Mouse (Mus musculus) thymus, adult 18-20 months (tissue): ENCODE results near the gene Dnajc25.

ENCODE experiments used
- DNase-seq, 2 experiments: peaks; one replicate each; pipeline ENCODE4 v3.0.0; 2022; ENCODE audit warnings: mixed read lengths in 2 of 2

The Dnajc25 gene

GRCm38 (mm10) chr4:59006211-59006610, 11.3 kb downstream of the Dnajc25 start:
- no peak for DNase-seq

GRCm38 (mm10) chr4:59007016-59007415, 12.2 kb downstream of the Dnajc25 start:
- no peak for DNase-seq

DNA sequence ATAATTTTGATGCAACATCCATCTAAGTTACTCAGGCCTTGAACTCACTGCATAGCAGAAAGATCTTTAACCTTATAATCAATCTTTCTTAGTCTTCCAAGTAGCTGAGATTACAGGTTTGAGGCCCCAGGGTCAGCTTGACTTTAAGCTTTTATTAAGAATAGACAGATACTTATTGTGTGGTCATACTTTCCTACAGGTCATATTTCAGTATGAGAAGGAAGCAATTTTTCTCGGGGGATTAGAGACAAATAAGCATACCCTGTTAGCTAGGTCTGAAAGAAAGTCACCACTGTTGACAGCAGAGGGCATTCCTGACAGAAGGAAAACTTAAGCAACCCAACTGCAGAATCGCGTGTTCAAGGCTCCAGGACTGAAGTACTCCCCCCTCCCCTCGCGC, 13.1 kb downstream of the Dnajc25 start:
- DNase-seq = no peak

GRCm38 (mm10) chr4:59009186-59009585, 14.3 kb downstream of the Dnajc25 start:
- no peak for DNase-seq

DNA sequence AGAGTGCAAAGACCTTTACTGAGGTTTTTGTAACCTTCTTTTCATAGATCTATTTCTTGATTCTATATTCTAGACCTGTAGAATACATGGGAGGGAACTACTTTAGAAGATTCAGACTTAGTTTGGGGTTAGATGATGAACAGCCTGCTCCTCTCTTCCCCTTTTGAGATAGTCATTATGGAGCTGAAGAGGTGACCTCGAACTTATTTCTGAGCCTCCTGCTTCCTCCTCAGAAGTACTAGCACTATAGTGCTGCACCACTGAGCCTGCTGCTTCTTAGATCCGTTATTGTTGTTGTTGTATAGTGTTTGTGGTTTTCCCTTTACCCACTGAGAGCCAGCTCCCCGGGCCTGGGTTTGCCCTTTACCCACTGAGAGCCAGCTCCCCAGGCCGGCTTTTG, 14.8 kb downstream of the Dnajc25 start:
- DNase-seq = no peak

DNA sequence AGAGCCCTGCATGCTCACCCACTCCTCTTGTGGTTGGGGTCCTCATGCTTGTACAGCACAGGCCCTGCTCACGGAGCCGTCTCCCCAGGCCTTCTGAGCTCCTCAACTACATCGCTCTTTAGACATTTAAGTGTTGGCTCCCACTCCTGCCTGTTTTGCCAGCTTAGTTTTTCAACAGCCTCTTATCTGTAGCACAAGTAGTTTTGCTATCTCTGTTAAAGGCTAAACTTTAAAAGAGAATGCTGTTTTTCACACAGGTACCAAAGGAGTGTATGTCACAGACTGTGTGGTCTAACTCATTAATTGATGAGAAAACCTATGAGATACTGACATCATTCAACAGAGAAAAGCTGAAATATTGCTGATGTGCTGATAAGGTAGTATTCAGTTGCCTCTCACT, 16.6 kb downstream of the Dnajc25 start:
- no peak for DNase-seq

GRCm38 (mm10) chr4:59015181-59015580, 20.3 kb downstream of the Dnajc25 start:
- DNase-seq = no peak

DNA sequence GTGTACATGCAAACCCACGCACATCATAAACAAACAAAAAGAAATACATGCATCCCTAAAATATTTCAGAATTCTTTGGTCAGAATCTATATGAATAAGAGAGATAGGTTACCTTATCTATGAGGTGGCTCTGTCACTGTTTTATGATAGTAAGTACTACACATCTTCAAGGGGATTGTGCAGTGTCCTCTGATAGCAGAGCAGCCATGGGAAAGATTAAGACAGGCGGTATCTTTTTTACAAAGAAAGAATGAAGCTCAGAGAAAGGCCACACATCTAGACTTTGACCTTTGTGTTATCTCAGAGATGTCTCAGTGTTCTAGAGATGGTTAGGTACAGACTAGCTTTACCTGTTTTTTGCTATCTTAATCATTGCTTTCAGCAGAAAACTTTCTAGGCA, 22.1 kb downstream of the Dnajc25 start:
- DNase-seq = no peak

- DNase-seq = peak in 1 of 2 experiments; percentile 13
Observed at GRCm38 (mm10) chr4:59034325-59034917, 39.6 kb downstream of the Dnajc25 start.

DNA sequence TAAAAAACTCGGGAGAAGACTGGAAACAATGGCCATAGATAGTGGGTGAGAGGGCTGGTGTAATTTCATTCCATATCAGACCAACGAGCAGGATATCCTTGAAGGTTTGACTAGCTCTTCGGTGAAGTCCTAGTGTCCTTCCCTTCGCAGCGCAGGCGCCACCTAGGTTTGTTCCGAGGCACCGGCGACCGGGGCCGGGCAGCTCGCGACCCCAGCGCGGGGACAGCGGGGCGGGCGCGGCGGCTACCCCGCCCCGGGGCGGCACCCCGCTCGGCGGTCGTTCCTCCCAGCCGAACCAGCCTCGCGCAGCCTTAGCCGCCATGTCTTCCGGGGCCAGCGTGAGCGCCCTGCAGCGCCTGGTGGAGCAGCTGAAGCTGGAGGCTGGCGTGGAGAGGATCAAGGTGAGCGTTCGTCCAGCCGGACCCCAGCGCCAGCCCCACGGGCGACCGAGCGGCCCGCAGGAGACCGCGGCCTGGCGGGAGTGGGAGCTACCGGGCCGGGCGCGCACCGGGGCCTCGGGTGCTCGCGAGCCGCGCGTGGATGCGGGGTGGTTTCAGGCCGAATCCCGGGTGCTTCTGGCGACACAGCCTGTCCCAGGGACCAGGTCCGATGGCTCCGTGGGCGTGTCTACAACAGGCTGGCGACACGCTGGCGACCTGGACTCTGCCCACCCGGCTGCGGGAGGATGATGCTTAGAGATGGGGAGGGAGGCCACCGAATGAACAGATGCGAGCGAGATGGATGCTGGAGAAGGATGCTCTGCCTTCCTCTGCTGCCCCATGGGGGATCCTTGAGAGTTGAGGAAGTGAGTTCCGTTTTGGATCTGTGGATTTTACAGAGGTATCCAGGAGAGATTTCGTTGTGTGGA, 40.3 kb downstream of the Dnajc25 start, which contains the start of gene Gng10:
Gng10 (plus strand) TSS at position 171 of the 868 bp plus-strand sequence.
- peak; percentile 54 to 55 for DNase-seq

DNA sequence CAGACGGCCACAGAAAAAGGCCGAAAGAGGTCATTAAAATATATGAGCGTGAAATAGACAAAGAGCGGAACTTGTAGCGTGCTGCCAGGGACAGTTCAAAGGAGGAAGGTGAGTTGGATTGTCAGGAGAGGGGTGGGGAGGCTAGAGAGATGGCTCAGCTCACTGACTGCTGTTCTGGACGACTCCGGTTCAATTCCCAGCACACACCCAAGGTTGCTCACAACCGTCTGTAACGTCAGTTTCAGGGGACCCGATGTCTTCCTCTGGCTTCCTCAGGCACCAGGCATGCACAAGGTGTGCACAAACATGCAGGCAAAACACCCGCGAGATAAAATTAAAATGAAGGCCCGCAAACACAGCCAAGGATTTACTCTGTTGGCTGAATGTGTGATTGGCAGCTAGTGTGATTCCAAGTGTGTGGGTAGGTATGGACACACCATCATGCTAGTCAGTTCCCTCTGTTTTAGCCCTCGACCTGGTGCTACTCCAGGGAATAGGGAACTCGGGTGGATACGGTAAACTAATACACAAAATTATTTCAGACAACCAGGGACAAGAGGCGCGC, 41.0 kb downstream of the Dnajc25 start:
- no peak for DNase-seq

DNA sequence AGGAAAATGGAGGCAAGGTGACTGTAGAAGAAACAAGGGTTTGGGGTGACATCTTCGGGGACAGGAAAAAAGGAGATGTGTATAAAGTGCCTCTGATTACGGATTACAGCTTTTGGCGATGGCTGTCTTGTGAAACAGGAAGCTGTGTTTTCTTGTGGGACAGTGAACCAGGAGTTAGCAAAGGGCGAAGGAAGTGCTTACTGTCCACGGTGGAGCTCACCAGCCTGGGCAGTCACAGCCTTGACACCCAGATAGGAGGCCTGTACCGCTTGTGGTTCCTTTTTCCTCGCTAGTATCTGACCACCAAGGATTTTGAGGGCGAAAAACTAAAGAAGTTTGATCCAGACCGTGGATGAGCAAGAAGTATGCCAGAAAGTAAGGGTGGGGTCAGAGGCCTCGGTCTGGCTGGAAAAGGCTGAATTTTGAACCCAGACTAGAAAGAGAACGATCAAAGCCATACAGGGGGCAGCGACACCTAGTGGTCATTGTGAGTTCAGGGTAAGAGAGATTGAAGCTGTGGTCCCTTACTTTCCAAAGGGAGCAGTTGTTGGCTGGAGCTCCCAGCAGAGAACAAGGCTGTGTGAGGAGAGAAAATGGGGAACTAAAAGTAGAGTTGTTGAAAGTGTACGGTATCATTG, 41.7 kb downstream of the Dnajc25 start:
- peak; percentile 31 to 63 for DNase-seq

- DNase-seq = no peak
Observed at GRCm38 (mm10) chr4:59037525-59037924, 42.7 kb downstream of the Dnajc25 start.

DNA sequence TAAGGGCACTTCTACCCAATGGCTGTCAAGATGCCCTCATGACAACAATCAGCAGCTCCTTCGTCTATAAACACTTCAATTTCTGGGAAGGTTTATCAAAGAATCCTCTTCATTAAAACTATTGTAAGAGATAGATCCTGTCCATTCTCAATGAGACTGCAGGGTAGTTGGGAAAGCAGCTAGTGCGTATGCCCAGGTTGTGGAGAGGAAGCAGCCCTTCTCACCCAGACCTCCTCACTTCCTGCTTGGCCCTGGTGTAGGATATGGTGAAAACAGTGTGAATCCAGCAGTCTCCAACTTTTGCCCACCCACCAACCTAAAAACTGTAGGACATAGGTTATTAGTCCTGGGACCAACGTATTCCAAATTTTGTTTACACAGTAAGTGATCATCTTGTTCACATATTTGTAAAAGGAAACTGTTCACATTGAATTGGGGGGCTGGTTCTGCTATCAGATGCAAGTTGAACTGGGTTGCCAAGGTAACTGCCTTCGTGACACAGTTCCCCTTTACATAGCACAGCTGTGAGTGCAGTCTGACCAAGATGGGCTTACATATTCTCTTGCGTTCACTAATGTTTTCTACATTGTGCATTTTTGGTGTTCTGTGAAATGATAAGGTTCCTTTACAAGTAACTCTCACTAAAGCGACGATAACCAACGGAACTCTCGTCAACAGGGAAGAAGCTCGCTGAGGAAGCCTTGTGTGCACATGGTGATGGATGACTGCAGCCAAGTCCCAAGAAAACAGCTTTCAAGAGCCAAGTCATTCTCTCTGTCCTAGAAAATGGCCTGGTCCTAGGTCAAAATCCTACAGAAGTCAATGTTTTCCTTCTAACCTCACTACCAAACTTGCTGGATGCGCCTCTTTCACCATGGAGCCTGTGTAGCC, 45.8 kb downstream of the Dnajc25 start:
- DNase-seq = no peak

GRCm38 (mm10) chr4:59043074-59043473, 48.2 kb downstream of the Dnajc25 start:
- no peak for DNase-seq

GRCm38 (mm10) chr4:59043891-59044290, 49.0 kb downstream of the Dnajc25 start:
- DNase-seq = no peak

DNA sequence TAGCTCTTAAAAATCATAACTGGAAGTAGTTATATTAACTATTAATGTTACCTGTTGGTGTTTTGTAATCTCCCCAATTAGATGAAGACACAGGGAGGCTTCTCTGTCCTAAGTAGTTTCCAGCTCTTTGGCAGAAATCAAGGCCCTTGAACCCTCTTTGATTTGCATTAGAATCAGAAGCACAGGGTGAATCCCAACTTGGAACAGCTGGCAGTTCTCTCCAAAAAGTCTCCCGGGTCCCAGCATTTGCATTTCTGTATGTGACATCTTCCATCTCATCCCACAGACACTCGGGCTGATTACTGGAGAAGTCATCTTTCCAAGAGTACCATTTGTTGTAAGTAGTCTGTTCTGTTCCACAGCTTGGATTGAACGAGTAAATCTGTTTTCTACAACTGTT, 52.4 kb downstream of the Dnajc25 start:
- no peak for DNase-seq

GRCm38 (mm10) chr4:59051081-59051480, 56.2 kb downstream of the Dnajc25 start:
- DNase-seq = no peak

DNA sequence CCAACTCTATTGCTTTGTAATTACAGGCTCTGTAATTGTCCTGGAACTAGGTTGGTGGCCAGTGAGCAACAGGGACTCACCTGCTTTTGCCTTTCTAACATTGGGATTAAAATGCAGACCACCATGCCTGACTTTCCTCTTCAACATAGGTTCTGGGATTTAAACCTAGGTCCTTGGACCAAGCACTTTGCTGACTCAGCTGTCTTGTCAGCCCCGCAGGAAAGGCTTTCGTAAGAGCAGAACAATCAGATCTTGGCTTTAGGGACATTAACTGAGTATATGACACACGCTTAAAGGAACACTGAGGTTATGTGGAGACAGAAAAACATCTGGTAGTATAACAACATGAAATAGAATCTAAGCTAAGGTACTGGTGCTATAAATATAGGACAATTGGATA, 63.1 kb downstream of the Dnajc25 start:
- no peak for DNase-seq

DNA sequence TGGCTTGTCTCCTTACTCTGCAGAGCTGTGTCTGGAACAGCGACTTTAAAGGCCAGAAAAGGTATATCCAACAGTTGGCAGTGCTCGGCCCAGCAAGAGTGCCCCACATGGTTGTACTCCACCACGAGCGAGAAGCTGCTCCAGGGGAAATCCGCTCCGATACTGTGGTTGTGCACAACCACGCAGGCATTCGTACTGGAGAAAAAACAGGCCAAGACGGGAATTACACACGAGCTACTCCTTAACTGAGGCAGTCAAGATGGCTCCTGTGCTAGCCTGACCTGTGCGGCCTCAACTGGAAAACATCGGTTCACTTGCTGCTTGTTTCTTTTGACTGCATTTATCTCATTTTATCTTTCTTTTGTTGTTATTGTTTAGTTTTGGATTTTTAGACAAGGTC, 67.7 kb downstream of the Dnajc25 start:
- no peak for DNase-seq

- DNase-seq = no peak
Observed at GRCm38 (mm10) chr4:59069276-59069675, 74.4 kb downstream of the Dnajc25 start.
